Mouse (Mus musculus) stomach, postnatal 0 days (tissue): ENCODE data around the gene Dgki.

Experiments used
- CTCF ChIP-seq: IDR thresholded peaks from 2 replicates; pipeline ENCODE4 v1.5.1; 2016; ENCODE audit warnings: antibody characterized with exemption, low read depth, mild to moderate bottlenecking, moderate library complexity
- EP300 ChIP-seq: optimal IDR thresholded peaks from 2 replicates; pipeline ENCODE3; 2016; ENCODE audit warnings: antibody characterized with exemption

- TF ChIP-seq CTCF (no peak), EP300 (no peak)
These were observed 458.3 kb downstream of the Dgki start for GRCm38 (mm10) chr6:36841701-36842100.
